Mouse (Mus musculus) liver, embryonic 16.5 days (tissue): Measurements from ENCODE around the gene Rab37. TPM values are rescaled to one million over a fixed set of nuclear protein-coding genes. Genes with fewer than 3 reads are reported as not detected.

ENCODE experiments used
- ATAC-seq: fragments of 200-750 bp; cut with Nextera tagmentation; 2 replicates; pipeline ENCODE4 v1.8.0; 2017; ENCODE audit warnings: low read depth, mild to moderate bottlenecking, moderate number of reproducible peaks, moderate library complexity
- H3K27ac ChIP-seq: fragments of 300-500 bp; sonication (generic); 2 replicates; pipeline ENCODE4 v1.5.1; 2014; ENCODE audit warnings: mild to moderate bottlenecking, low read length
- H3K27me3 ChIP-seq: fragments of 300-500 bp; sonication (generic); 2 replicates; pipeline ENCODE4 v1.6.1; 2014; ENCODE audit warnings: low read depth, low read length, mixed read lengths; ENCODE audit not compliant: control insufficient read depth, insufficient read depth
- H3K36me3 ChIP-seq: fragments of 300-500 bp; sonication (generic); 2 replicates; pipeline ENCODE4 v1.6.1; 2014; ENCODE audit warnings: mild to moderate bottlenecking; ENCODE audit not compliant: control insufficient read depth, insufficient read depth
- H3K4me1 ChIP-seq: fragments of 300-500 bp; sonication (generic); 2 replicates; pipeline ENCODE4 v1.6.1; 2014; ENCODE audit warnings: low read depth, low read length, mixed read lengths; ENCODE audit not compliant: control insufficient read depth
- H3K4me2 ChIP-seq: fragments of 300-500 bp; sonication (generic); 2 replicates; pipeline ENCODE4 v1.6.1; 2014; ENCODE audit warnings: low read depth, low read length, mixed read lengths
- H3K4me3 ChIP-seq: fragments of 300-500 bp; sonication (generic); 2 replicates; pipeline ENCODE4 v1.5.1; 2014; ENCODE audit warnings: low read depth, mild to moderate bottlenecking, low read length
- H3K9ac ChIP-seq: fragments of 300-500 bp; sonication (generic); 2 replicates; pipeline ENCODE4 v1.6.1; 2014; ENCODE audit warnings: low read depth, low read length
- H3K9me3 ChIP-seq: fragments of 300-500 bp; sonication (generic); replicated peaks from 2 replicates; pipeline ENCODE4 v1.6.1; 2016; ENCODE audit warnings: low read length; ENCODE audit not compliant: control insufficient read depth
- WGBS: fragments of 180-500 bp; shearing (Covaris S2); extraction: QIAGEN DNeasy Blood & Tissue Kit; methylation state at CpG from one replicate; pipeline ENCODE4 v1.1.7; 2014; ENCODE audit not compliant: insufficient replicate concordance; 5-methylcytosine and 5-hydroxymethylcytosine counted together
- polyA plus RNA-seq: library from polyadenylated mRNA; unstranded; fragments of >200 nt; fragmentation: Nextera tagmentation; extraction: Ambion mirVana; gene quantifications from 2 replicates; pipeline ENCODE4 v1.2.1, GENCODE M21; 2015

Rab37 gene
- polyA plus RNA-seq, 1 experiment from 2014 or later: 2.4 TPM

DNA sequence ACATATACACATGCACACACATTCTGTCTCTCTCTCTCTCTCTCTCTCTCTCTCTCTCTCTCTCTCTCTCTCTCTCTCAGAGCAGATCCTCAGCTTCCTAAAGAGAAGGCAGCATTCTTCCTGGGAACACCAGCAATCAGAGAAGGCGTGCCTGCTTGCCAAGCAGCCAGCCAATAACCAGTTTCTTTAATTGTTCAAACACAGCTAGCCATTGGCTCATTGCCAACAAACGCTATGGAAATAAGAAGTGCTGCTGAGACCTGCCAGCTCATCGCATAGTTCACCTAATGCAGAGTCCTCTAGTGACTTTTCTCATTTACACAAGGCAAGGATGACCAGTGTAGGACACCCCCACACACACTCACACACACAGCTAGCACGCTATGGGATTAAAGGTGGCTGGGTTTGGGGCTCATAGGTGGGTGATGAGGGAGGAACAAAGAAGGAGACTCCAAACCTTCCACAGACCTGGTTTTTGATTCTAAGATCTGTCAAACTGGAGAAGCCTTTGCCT lies 16.2 kb downstream of the Rab37 start:
- WGBS: 46% methylated on average over 4 of the region's 4 CpGs
- no peaks in the 10 kb centered on the region for H3K4me1 ChIP-seq
- no peak for ATAC-seq
- H3K9ac ChIP-seq: no peak overlapping the region
- H3K9me3 ChIP-seq: no peaks in the 10 kb centered on the region
- H3K27me3 ChIP-seq: no peaks in the 10 kb centered on the region
- H3K27ac ChIP-seq: no peak overlapping the region
- H3K36me3 ChIP-seq: no peaks in the 10 kb centered on the region
- H3K4me3 ChIP-seq: no peak overlapping the region
- H3K4me2 ChIP-seq: no peak overlapping the region

DNA sequence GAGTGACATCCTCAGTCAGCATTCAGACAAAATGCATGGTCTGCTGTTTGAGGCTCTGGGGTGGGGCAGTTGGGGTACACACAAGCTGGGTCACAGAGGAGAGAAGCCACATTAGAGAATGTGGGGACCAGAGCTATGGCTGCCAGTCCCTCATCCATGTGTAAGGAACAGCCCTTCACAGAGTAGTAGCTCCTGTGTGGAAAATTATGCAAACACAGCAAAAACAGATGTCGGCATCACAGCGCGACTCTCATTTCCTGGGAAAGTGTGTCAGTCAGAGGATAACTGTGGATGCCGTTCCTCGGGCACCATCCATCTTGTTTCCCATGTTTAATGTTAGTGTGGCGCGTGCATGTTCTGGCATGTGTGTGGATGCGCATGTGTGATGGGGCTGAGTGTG lies 16.9 kb downstream of the Rab37 start:
- WGBS: 84% methylated on average over 8 of the region's 8 CpGs
- no peak overlapping the region for H3K9ac ChIP-seq
- ATAC-seq: no peak
- no peaks in the 10 kb centered on the region for H3K9me3 ChIP-seq
- H3K4me1 ChIP-seq: no peaks in the 10 kb centered on the region
- no peak overlapping the region for H3K4me3 ChIP-seq
- H3K4me2 ChIP-seq: no peak overlapping the region
- no peak overlapping the region for H3K27ac ChIP-seq
- H3K27me3 ChIP-seq: no peaks in the 10 kb centered on the region
- no peaks in the 10 kb centered on the region for H3K36me3 ChIP-seq

DNA sequence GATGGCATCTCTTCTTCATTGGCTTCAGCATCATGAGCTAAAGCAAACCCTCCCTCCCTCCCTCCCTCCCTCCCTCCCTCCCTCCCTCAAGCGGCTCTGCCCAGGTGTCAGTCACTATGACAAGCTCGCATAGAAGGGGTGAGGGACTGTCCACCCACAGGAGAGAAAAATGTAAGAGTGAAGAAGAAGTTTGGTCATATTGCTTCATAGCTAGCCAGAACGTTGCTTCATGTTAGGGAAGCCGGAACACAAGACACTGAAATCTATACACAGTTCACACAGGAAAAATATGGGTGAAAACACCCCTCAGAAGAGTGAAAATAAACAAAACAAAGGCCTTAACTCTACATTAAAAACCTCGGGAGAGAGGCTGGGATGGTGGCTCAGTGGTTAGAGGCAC lies 19.0 kb downstream of the Rab37 start:
- Histone ChIP-seq H3K9me3 (no peaks in the 10 kb centered on the region), H3K27me3 (no peaks in the 10 kb centered on the region), H3K4me1 (no peaks in the 10 kb centered on the region), H3K27ac (no peak overlapping the region), H3K9ac (no peak overlapping the region), H3K4me2 (no peak overlapping the region), H3K4me3 (no peak overlapping the region), H3K36me3 (no peaks in the 10 kb centered on the region)
- 48% methylated on average over 5 of the region's 5 CpGs for WGBS
- no peak for ATAC-seq

DNA sequence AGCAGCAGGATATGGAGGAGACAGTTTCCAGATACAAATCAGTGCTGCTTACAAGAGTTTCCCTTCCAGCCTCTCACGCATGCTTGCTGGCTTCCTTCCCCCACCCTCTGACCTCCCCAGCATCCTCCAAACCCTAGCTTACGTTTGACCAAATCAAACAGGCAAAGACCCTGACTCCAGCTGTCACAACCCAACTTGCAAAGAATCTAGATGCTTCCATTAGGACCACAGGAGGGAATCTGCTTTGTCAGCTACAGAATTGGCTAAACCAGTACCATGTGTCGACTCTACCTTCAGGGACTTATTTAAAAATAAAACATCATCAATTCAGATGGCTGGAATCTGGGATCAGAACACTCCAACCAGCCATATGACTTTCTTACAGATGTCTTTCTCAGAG lies 21.0 kb downstream of the Rab37 start:
- Histone ChIP-seq H3K27ac (no peak overlapping the region), H3K36me3 (no peaks in the 10 kb centered on the region), H3K27me3 (no peaks in the 10 kb centered on the region), H3K4me3 (no peak overlapping the region), H3K4me1 (no peaks in the 10 kb centered on the region), H3K9me3 (no peaks in the 10 kb centered on the region), H3K9ac (no peak overlapping the region), H3K4me2 (no peak overlapping the region)
- ATAC-seq: no peak
- whole genome bisulfite sequencing: 36% methylated on average over 3 of the region's 3 CpGs

DNA sequence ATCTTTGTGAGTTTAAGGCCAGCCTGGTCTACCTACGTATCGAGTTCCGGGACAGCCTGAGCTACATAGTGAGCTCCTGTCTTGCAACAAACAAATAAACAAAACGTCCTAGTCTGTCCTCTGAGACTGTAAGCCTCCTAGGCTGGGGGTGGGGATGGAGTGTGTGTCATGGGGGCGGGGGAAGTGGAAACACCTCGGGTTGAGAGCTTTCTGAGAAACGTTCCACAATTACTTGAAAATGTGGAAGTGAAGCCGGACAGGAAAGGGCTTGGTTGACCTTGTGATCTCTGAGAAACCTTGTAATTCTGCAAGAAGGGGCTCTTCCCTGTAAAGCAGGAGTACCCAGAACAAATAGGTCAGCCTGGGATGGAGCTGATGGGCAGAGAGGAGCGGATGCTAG lies 28.2 kb downstream of the Rab37 start:
- H3K9me3 ChIP-seq: no peaks in the 10 kb centered on the region
- no peak overlapping the region for H3K4me3 ChIP-seq
- H3K4me1 ChIP-seq: no peaks in the 10 kb centered on the region
- no peaks in the 10 kb centered on the region for H3K27me3 ChIP-seq
- peak overlapping the region; percentile 29; the same call in 1 of the 2 replicates for H3K27ac ChIP-seq
- H3K9ac ChIP-seq: no peak overlapping the region
- no peak overlapping the region for H3K4me2 ChIP-seq
- 47% methylated on average over 9 of the region's 9 CpGs for WGBS
- no peaks in the 10 kb centered on the region for H3K36me3 ChIP-seq
- no peak for ATAC-seq

DNA sequence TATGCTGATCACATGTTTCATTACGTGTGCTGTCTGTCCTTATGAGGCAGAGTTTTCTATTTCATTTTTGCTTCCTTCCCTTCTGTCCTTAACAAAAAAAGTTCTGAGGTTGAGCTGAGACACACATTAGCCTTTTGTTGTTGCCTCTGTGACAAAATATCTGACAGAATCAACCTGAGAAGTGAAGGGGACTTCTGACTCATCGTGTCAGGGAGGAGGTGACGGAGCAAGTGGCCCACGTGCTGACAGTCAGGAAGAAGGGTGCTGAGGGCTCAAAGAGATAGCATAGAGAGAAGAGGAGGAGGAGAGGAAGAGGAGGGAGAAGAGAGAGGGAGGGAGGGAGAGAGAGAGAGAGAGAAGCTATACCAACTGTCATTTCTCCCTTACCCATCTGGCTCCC lies 37.3 kb downstream of the Rab37 start:
- Histone ChIP-seq H3K4me1 (no peaks in the 10 kb centered on the region), H3K9me3 (no peaks in the 10 kb centered on the region), H3K4me2 (no peak overlapping the region), H3K4me3 (no peak overlapping the region), H3K9ac (no peak overlapping the region), H3K27ac (no peak overlapping the region), H3K36me3 (no peaks in the 10 kb centered on the region), H3K27me3 (no peaks in the 10 kb centered on the region)
- no peak for ATAC-seq
- 24% methylated on average over 4 of the region's 4 CpGs for WGBS

DNA sequence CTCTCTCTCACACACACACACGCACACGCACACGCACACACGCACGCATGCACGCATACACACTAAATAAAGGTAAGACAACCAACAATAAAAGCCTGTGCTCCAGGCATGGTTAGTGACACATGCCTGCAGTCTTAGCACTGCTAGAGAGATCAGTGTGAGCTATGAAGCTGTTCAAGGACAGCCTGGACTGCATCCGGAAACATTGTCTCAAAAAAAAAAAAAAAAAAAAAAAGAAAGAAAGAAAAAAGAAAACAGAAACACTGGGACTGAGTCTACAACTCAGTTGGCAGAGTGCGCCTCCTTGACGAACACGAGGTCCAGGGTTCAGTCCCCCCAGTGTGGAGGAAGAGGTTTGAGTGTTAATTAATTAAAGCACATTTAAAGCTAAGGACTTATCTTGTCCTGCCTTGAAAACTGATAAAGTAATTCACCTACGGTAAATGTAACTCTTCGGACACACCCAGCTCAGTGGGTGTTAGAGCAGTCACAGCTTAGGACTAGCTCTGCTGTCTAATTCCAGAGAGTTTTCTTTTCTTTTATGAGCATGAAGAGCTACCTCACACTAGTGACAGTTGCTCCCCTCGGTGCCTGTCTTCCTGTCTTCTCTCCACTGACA lies 38.4 kb downstream of the Rab37 start:
- Histone ChIP-seq H3K9me3 (no peaks in the 10 kb centered on the region), H3K4me3 (no peak overlapping the region), H3K27ac (no peak overlapping the region), H3K27me3 (no peaks in the 10 kb centered on the region), H3K4me1 (no peaks in the 10 kb centered on the region), H3K36me3 (no peaks in the 10 kb centered on the region), H3K4me2 (no peak overlapping the region), H3K9ac (no peak overlapping the region)
- WGBS: 58% methylated on average over 13 of the region's 13 CpGs
- ATAC-seq: no peak

DNA sequence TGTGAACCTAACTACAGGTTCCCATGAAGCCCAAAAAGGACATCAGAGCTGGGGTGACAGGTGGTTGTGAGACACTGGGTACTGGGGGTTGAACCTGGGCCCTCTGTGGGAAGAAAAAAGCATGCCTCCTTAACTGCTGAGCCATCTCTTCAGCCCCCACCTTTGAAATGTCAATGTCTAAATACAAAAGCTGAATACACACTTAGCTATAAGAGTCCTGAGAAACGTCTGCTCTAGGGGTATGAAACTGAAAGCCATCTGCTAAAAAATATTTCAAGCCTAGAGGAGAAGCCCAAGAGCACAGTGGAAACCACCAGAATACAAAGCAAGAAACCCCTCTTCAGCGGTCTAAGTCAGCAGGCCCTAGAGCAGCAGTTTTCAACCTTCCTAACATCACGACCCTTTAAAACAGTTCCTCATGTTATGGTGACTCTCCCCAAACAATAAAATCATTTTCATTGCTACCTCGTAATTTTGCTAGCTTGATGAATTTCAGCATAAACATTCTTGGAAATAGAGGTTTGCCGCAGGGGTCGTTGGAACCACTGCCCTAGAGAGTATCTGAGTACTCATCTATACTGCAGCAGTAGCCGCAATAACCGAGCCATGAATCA lies 40.6 kb downstream of the Rab37 start:
- no peaks in the 10 kb centered on the region for H3K4me1 ChIP-seq
- no peak overlapping the region for H3K9ac ChIP-seq
- H3K27me3 ChIP-seq: no peaks in the 10 kb centered on the region
- no peak overlapping the region; the same call in 1 of the 2 replicates for H3K4me3 ChIP-seq
- no peak for ATAC-seq
- WGBS: 67% methylated on average over 8 of the region's 8 CpGs
- no peak overlapping the region for H3K27ac ChIP-seq
- H3K36me3 ChIP-seq: no peaks in the 10 kb centered on the region
- H3K4me2 ChIP-seq: no peak overlapping the region
- H3K9me3 ChIP-seq: no peaks in the 10 kb centered on the region

DNA sequence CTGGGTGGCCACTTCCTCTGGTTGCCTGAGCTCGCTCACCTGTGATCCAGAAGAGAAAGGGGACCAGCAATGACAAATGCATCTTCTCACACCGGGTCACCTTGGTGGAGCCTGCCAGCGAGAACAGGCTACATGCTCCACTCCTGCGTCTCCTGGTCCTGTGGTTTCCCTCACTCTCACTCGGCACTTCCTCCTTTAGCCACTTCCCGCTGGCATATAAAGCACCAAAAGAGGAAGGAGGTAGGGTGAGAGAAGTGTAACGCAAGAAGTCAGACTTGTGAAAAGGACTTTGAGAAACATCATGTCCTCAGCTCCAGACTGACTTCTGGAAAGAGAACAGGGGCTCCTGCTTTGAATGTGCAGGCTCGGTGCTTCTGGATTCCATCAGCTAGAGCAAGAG lies 42.6 kb downstream of the Rab37 start, which contains the start of gene Cd300lf:
Gene Cd300lf, minus strand, starts transcription at position 193 of the 400 bp plus-strand sequence.
- Histone ChIP-seq H3K36me3 (no peaks in the 10 kb centered on the region), H3K4me3 (peak within 1 kb of the TSS; percentile 31), H3K9me3 (no peaks in the 10 kb centered on the region), H3K9ac (no peak within 1 kb of the TSS), H3K4me1 (no peaks in the 10 kb centered on the region), H3K27me3 (no peaks in the 10 kb centered on the region), H3K4me2 (no peak within 1 kb of the TSS), H3K27ac (peak within 1 kb of the TSS; percentile 74)
- ATAC-seq: no peak
- WGBS: 8% methylated on average over 8 of the region's 8 CpGs
